Mouse (Mus musculus) kidney, postnatal 14 days (tissue): ENCODE data around the gene Prph.
A peak's percentile ranks its signal among the peaks of the same experiment; 100 is the strongest.

Source experiments
- DNase-seq: peaks from one replicate; pipeline ENCODE4 v3.0.0; 2022; ENCODE audit warnings: mixed read lengths

Gene Prph

GRCm38 (mm10) chr15:99078181-99078910 lies 23.4 kb downstream of the Prph start:
- no peak for DNase-seq

- DNase-seq = no peak
Measured at GRCm38 (mm10) chr15:99079804-99080203, 24.8 kb downstream of the Prph start.

GRCm38 (mm10) chr15:99082322-99082721 lies 27.3 kb downstream of the Prph start:
- no peak for DNase-seq

- no peak for DNase-seq
Measured at GRCm38 (mm10) chr15:99082840-99083239, 27.9 kb downstream of the Prph start.

- DNase-seq = peak; percentile 74
Measured at GRCm38 (mm10) chr15:99083258-99083657, 28.3 kb downstream of the Prph start.

GRCm38 (mm10) chr15:99083867-99084557 lies 29.0 kb downstream of the Prph start:
- DNase-seq = peak; percentile 55

- no peak for DNase-seq
Measured at GRCm38 (mm10) chr15:99084618-99085017, 29.6 kb downstream of the Prph start.

- DNase-seq = no peak
Measured at GRCm38 (mm10) chr15:99085997-99086396, 31.0 kb downstream of the Prph start.

- DNase-seq = no peak
Measured at GRCm38 (mm10) chr15:99087253-99088075, 32.5 kb downstream of the Prph start, which contains the start of gene C1ql4. TSS of gene C1ql4 (minus strand) at chr15:99087817.

GRCm38 (mm10) chr15:99088292-99088691 lies 33.3 kb downstream of the Prph start:
- DNase-seq = peak; percentile 87

GRCm38 (mm10) chr15:99089069-99089468 lies 34.1 kb downstream of the Prph start:
- DNase-seq = no peak

GRCm38 (mm10) chr15:99092870-99093269 lies 37.9 kb downstream of the Prph start, which contains the start of gene Dnajc22:
TSS of gene Dnajc22 (plus strand) at chr15:99093170.
- no peak for DNase-seq

GRCm38 (mm10) chr15:99093291-99094258 lies 38.6 kb downstream of the Prph start:
- DNase-seq = peak; percentile 46

- DNase-seq = peak; percentile 36
Measured at GRCm38 (mm10) chr15:99094631-99095270, 39.8 kb downstream of the Prph start.

GRCm38 (mm10) chr15:99095356-99095755 lies 40.4 kb downstream of the Prph start:
- DNase-seq = no peak

- peak; percentile 39 for DNase-seq
Measured at GRCm38 (mm10) chr15:99096061-99096793, 41.3 kb downstream of the Prph start.

- peak; percentile 66 for DNase-seq
Measured at GRCm38 (mm10) chr15:99096831-99097500, 42.0 kb downstream of the Prph start.

GRCm38 (mm10) chr15:99097840-99098492 lies 43.0 kb downstream of the Prph start:
- DNase-seq = peak; percentile 50

- no peak for DNase-seq
Measured at GRCm38 (mm10) chr15:99098493-99098861, 43.5 kb downstream of the Prph start.

- peak; percentile 88 for DNase-seq
Measured at GRCm38 (mm10) chr15:99099139-99099556, 44.2 kb downstream of the Prph start.
